Mouse (Mus musculus): ENCODE data around the gene Fam19a3. TPM values are rescaled to one million over a fixed set of nuclear protein-coding genes. Genes with fewer than 3 reads are reported as not detected.
A peak's percentile ranks its signal among the peaks of the same experiment; 100 is the strongest.

Gene Fam19a3
- polyA plus RNA-seq, 1 experiment from 2014 or later, result 0.25 TPM

GRCm38 (mm10) chr3:104791017-104791416 is 9.4 kb upstream of the Fam19a3 start:
- H3K4me3 ChIP-seq, result peak overlapping the region; percentile 79
- WGBS, result 25% methylated on average over 4 of the region's 4 CpGs
- peak overlapping the region; percentile 85 for H3K9ac ChIP-seq
- peak overlapping the region; percentile 70 for H3K27ac ChIP-seq
- no peak for ATAC-seq (ENCODE audit: insufficient number of reproducible peaks, insufficient read depth, low FRiP score, low TSS enrichment, low read depth)
- H3K4me1 ChIP-seq, result peaks cover 68% of the 10 kb centered on the region
- H3K27me3 ChIP-seq, result 0 out of 2 replicates have a peak, but pooled peaks cover under 1% of the 10 kb centered on the region
- no peaks in the 10 kb centered on the region for H3K9me3 ChIP-seq
- peak overlapping the region; percentile 91 for H3K4me2 ChIP-seq
- peaks cover 46% of the 10 kb centered on the region for H3K36me3 ChIP-seq

GRCm38 (mm10) chr3:104790401-104790937 is 8.8 kb upstream of the Fam19a3 start:
- H3K27ac ChIP-seq, result peak overlapping the region; percentile 70
- peaks cover 40% of the 10 kb centered on the region for H3K36me3 ChIP-seq
- WGBS, result 5% methylated on average over 6 of the region's 6 CpGs
- H3K4me1 ChIP-seq, result peaks cover 62% of the 10 kb centered on the region
- peaks cover 6% of the 10 kb centered on the region for H3K27me3 ChIP-seq
- H3K4me3 ChIP-seq, result peak overlapping the region; percentile 79
- H3K4me2 ChIP-seq, result peak overlapping the region; percentile 91
- no peaks in the 10 kb centered on the region for H3K9me3 ChIP-seq
- H3K9ac ChIP-seq, result peak overlapping the region; percentile 85
- peak; percentile 45 for ATAC-seq (ENCODE audit: insufficient number of reproducible peaks, insufficient read depth, low FRiP score, low TSS enrichment, low read depth)

- Histone ChIP-seq H3K36me3 (peaks cover 34% of the 10 kb centered on the region), H3K4me2 (peak overlapping the region; percentile 91), H3K9ac (peak overlapping the region; percentile 85), H3K27me3 (peaks cover 12% of the 10 kb centered on the region), H3K27ac (peak overlapping the region; percentile 70), H3K9me3 (no peaks in the 10 kb centered on the region), H3K4me1 (peaks cover 56% of the 10 kb centered on the region), H3K4me3 (peak overlapping the region; percentile 79)
- no peak for ATAC-seq (ENCODE audit: insufficient number of reproducible peaks, insufficient read depth, low FRiP score, low TSS enrichment, low read depth)
- WGBS, result 13% methylated on average over 13 of the region's 13 CpGs
Measured at GRCm38 (mm10) chr3:104789822-104790221, 8.2 kb upstream of the Fam19a3 start.

GRCm38 (mm10) chr3:104789312-104789605 is 7.6 kb upstream of the Fam19a3 start:
- Histone ChIP-seq H3K36me3 (peaks cover 29% of the 10 kb centered on the region), H3K4me3 (peak overlapping the region; percentile 79), H3K27me3 (peaks cover 18% of the 10 kb centered on the region), H3K9me3 (no peaks in the 10 kb centered on the region), H3K9ac (peak overlapping the region; percentile 85), H3K27ac (peak overlapping the region; percentile 70), H3K4me2 (peak overlapping the region; percentile 91), H3K4me1 (peaks cover 50% of the 10 kb centered on the region)
- 3% methylated on average over 10 of the region's 10 CpGs for WGBS
- 0 out of 2 replicates have a peak, but pooled peaks have one; percentile 1 for ATAC-seq (ENCODE audit: insufficient number of reproducible peaks, insufficient read depth, low FRiP score, low TSS enrichment, low read depth)

- Histone ChIP-seq H3K9me3 (no peaks in the 10 kb centered on the region), H3K4me3 (peak overlapping the region; percentile 79), H3K4me2 (peak overlapping the region; percentile 91), H3K36me3 (peaks cover 24% of the 10 kb centered on the region), H3K27ac (peak overlapping the region; percentile 70), H3K4me1 (peaks cover 45% of the 10 kb centered on the region), H3K9ac (peak overlapping the region; percentile 85), H3K27me3 (peaks cover 23% of the 10 kb centered on the region)
- WGBS, result 2% methylated on average over 47 of the region's 52 CpGs
- peak; percentile 75 for ATAC-seq (ENCODE audit: insufficient number of reproducible peaks, insufficient read depth, low FRiP score, low TSS enrichment, low read depth)
Measured at GRCm38 (mm10) chr3:104788561-104789311, 7.1 kb upstream of the Fam19a3 start.

GRCm38 (mm10) chr3:104788075-104788474 is 6.4 kb upstream of the Fam19a3 start, which contains the start of gene Rhoc:
Gene Rhoc (plus strand): TSS chr3:104788375.
- H3K36me3 ChIP-seq, result peaks cover 17% of the 10 kb centered on the region
- ATAC-seq (ENCODE audit: insufficient number of reproducible peaks, insufficient read depth, low FRiP score, low TSS enrichment, low read depth), result no peak
- H3K9me3 ChIP-seq, result no peaks in the 10 kb centered on the region
- H3K27me3 ChIP-seq, result peaks cover 30% of the 10 kb centered on the region
- peaks cover 39% of the 10 kb centered on the region for H3K4me1 ChIP-seq
- peak within 1 kb of the TSS; percentile 79 for H3K4me3 ChIP-seq
- H3K27ac ChIP-seq, result peak within 1 kb of the TSS; percentile 70
- H3K9ac ChIP-seq, result peak within 1 kb of the TSS; percentile 85
- 25% methylated on average over 3 of the region's 3 CpGs for WGBS
- H3K4me2 ChIP-seq, result peak within 1 kb of the TSS; percentile 91

- 88% methylated on average over 6 of the region's 6 CpGs for WGBS
- no peak for ATAC-seq (ENCODE audit: insufficient number of reproducible peaks, insufficient read depth, low FRiP score, low TSS enrichment, low read depth)
Measured at GRCm38 (mm10) chr3:104785284-104785683, 3.6 kb upstream of the Fam19a3 start.

GRCm38 (mm10) chr3:104783971-104784500 is 2.4 kb upstream of the Fam19a3 start:
- ATAC-seq (ENCODE audit: insufficient number of reproducible peaks, insufficient read depth, low FRiP score, low TSS enrichment, low read depth), result no peak
- H3K27me3 ChIP-seq, result peaks cover 69% of the 10 kb centered on the region
- H3K4me3 ChIP-seq, result no peak overlapping the region
- no peak overlapping the region for H3K27ac ChIP-seq
- no peaks in the 10 kb centered on the region for H3K36me3 ChIP-seq
- peaks cover 25% of the 10 kb centered on the region for H3K4me1 ChIP-seq
- H3K9ac ChIP-seq, result no peak overlapping the region
- H3K4me2 ChIP-seq, result no peak overlapping the region
- WGBS, result 48% methylated on average over 14 of the region's 14 CpGs
- H3K9me3 ChIP-seq, result no peaks in the 10 kb centered on the region

More at GRCm38 (mm10) chr3:104785284-104785683, 3.6 kb upstream of the Fam19a3 start:
- Histone ChIP-seq H3K27ac (no peak overlapping the region), H3K4me1 (peaks cover 33% of the 10 kb centered on the region), H3K4me3 (no peak overlapping the region), H3K4me2 (no peak overlapping the region), H3K9ac (no peak overlapping the region), H3K9me3 (no peaks in the 10 kb centered on the region), H3K36me3 (no peaks in the 10 kb centered on the region), H3K27me3 (peaks cover 58% of the 10 kb centered on the region)

GRCm38 (mm10) chr3:104782061-104782681 is 531 bp upstream of the Fam19a3 start:
- Histone ChIP-seq H3K9me3 (no peaks in the 10 kb centered on the region), H3K4me1 (peaks cover 21% of the 10 kb centered on the region), H3K9ac (no peak overlapping the region), H3K27ac (no peak overlapping the region), H3K4me2 (peak overlapping the region; percentile 97), H3K4me3 (peak overlapping the region; percentile 52; the same call in 1 of the 2 replicates), H3K36me3 (no peaks in the 10 kb centered on the region), H3K27me3 (peaks cover 88% of the 10 kb centered on the region)
- WGBS, result 18% methylated on average over 12 of the region's 12 CpGs
- ATAC-seq (ENCODE audit: insufficient number of reproducible peaks, insufficient read depth, low FRiP score, low TSS enrichment, low read depth), result no peak

GRCm38 (mm10) chr3:104780561-104781420 is 849 bp downstream of the Fam19a3 start, which contains the start of gene Ppm1j:
Gene Ppm1j (plus strand): TSS chr3:104781056.
- Histone ChIP-seq H3K4me3 (peak within 1 kb of the TSS; percentile 52), H3K27me3 (peaks cover 99% of the 10 kb centered on the region), H3K4me1 (peaks cover 21% of the 10 kb centered on the region), H3K27ac (no peak within 1 kb of the TSS), H3K4me2 (peak within 1 kb of the TSS; percentile 97), H3K9ac (peak within 1 kb of the TSS; percentile 65), H3K9me3 (no peaks in the 10 kb centered on the region), H3K36me3 (no peaks in the 10 kb centered on the region)
- ATAC-seq (ENCODE audit: insufficient number of reproducible peaks, insufficient read depth, low FRiP score, low TSS enrichment, low read depth), result peak; percentile 45; the same call in 1 of the 2 replicates
- under 1% methylated on average over 56 of the region's 56 CpGs for WGBS

GRCm38 (mm10) chr3:104779949-104780348 is 1.7 kb downstream of the Fam19a3 start:
- no peak overlapping the region for H3K4me2 ChIP-seq

More at GRCm38 (mm10) chr3:104779949-104780348, 1.7 kb downstream of the Fam19a3 start:
- Histone ChIP-seq H3K27ac (no peak overlapping the region), H3K9me3 (no peaks in the 10 kb centered on the region), H3K4me1 (peaks cover 21% of the 10 kb centered on the region), H3K36me3 (no peaks in the 10 kb centered on the region), H3K9ac (no peak overlapping the region), H3K4me3 (no peak overlapping the region), H3K27me3 (peaks cover 94% of the 10 kb centered on the region)
- ATAC-seq (ENCODE audit: insufficient number of reproducible peaks, insufficient read depth, low FRiP score, low TSS enrichment, low read depth), result no peak
- WGBS, result under 1% methylated on average over 7 of the region's 7 CpGs

All from embryonic facial prominence, embryonic 13.5 days (tissue).